Mouse (Mus musculus) forebrain, embryonic 16.5 days (tissue): ENCODE measurements at regions not wholly inside any gene's neighbourhood (a gene's known extent, or its start where the extent isn't known, plus 50 kb on each side); places are given as distances from the start of the nearest gene placed in this dataset.
"Not testable (repeated sequence)": the region's sequence is repeated elsewhere in the genome, so short reads cannot be mapped to it uniquely, and the experiment has no call there.

Experiments
- ATAC-seq: fragments of 200-750 bp; cut with Nextera tagmentation; 2 replicates; pipeline ENCODE4 v1.8.0; 2017; ENCODE audit warnings: mild to moderate bottlenecking, moderate library complexity
- H3K27ac ChIP-seq: fragments of 300-500 bp; sonication (generic); 2 replicates; pipeline ENCODE4 v1.5.1; 2014; ENCODE audit warnings: low read length, control low read depth
- H3K27me3 ChIP-seq: fragments of 300-500 bp; sonication (generic); replicated peaks from 2 replicates; pipeline ENCODE4 v1.6.1; 2014; ENCODE audit warnings: low read length; ENCODE audit not compliant: control insufficient read depth, insufficient read depth
- H3K36me3 ChIP-seq: fragments of 300-500 bp; sonication (generic); 2 replicates; pipeline ENCODE4 v1.6.1; 2014; ENCODE audit not compliant: control insufficient read depth, insufficient read depth
- H3K4me1 ChIP-seq: fragments of 300-500 bp; sonication (generic); replicated peaks from 2 replicates; pipeline ENCODE4 v1.6.1; 2014; ENCODE audit warnings: low read length; ENCODE audit not compliant: control insufficient read depth, insufficient read depth
- H3K4me2 ChIP-seq: fragments of 300-500 bp; sonication (generic); 2 replicates; pipeline ENCODE4 v1.6.1; 2014; ENCODE audit warnings: mild to moderate bottlenecking, low read length, control low read depth
- H3K4me3 ChIP-seq: fragments of 300-500 bp; sonication (generic); replicated peaks from 2 replicates; pipeline ENCODE4 v1.5.1; 2014; ENCODE audit warnings: mild to moderate bottlenecking, low read length, control low read depth
- H3K9ac ChIP-seq: fragments of 300-500 bp; sonication (generic); replicated peaks from 2 replicates; pipeline ENCODE4 v1.6.1; 2014; ENCODE audit warnings: low read depth, low read length, control low read depth
- H3K9me3 ChIP-seq: fragments of 300-500 bp; sonication (generic); 2 replicates; pipeline ENCODE4 v1.6.1; 2016; ENCODE audit warnings: low read length; ENCODE audit not compliant: control insufficient read depth
- WGBS: fragments of 180-500 bp; shearing (Covaris S2); extraction: QIAGEN DNeasy Blood & Tissue Kit; methylation state at CpG from one replicate; pipeline ENCODE4 v1.1.7; 2014; 5-methylcytosine and 5-hydroxymethylcytosine counted together

DNA sequence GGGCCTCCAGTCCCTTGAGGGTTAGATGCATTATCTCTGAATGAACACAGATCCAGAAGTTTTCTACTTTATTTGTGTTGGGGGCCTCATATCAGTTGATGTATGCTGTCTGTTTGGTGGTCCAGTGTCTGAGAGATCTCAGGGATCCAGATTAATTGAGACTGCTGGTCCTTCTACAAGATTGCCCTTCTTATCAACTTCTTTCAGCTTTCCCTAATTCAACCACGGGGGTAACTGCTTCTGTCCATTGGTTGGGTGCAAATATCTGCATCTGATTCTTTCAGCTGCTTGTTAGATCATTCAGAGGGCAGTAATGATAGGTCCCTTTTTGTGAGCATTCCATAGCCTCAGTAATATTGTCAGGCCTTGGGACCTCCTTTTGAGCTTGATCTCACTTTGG lies 603.4 kb downstream of the Nova1 start:
- not testable (repeated sequence) for H3K4me3 ChIP-seq, ATAC-seq

GRCm38 (mm10) chr12:46199076-46199475 lies 619.7 kb downstream of the Nova1 start:
- ATAC-seq = no peak
- H3K4me2 ChIP-seq = no peak overlapping the region

More for the DNA sequence above, 603.4 kb downstream of the Nova1 start:
- not testable (repeated sequence) for H3K27me3 ChIP-seq, H3K9ac ChIP-seq, H3K9me3 ChIP-seq, H3K27ac ChIP-seq, H3K4me1 ChIP-seq, H3K4me2 ChIP-seq, H3K36me3 ChIP-seq
- WGBS = 77% methylated on average over 1 of the region's 1 CpGs

DNA sequence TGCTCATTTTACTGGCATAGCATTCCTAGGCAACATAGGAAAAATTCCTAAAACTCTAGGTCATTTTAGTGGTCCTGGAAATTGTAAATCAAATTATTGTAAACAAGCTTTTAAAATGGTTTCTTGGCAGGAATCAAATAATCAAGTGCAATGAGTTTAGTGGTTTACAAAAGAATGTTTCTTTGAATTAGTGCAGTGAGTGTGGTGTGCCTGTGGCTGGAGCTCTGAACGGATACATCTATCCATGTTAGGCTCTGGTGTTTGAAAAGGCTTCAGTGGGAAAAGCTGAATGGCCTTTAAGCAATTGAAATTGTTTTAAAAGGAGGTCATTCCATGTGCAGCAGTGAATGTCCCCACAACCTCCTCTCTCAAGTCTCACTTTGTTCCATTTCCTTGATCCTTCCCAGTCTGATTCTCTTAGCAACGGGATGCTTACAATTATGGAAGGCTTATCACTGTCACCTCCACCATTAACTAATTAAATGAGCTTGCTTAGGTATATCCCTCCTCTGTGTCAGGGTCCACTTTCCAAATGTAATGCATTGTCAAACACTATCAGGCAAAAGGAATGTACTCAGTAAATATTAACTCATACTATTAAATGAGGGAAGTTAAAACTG lies 621.1 kb downstream of the Nova1 start:
- Histone ChIP-seq H3K27ac (no peak overlapping the region), H3K4me2 (no peak overlapping the region), H3K4me1 (no peaks in the 10 kb centered on the region), H3K9me3 (no peaks in the 10 kb centered on the region), H3K4me3 (no peak overlapping the region), H3K36me3 (no peaks in the 10 kb centered on the region), H3K27me3 (no peaks in the 10 kb centered on the region), H3K9ac (no peak overlapping the region)
- ATAC-seq = peak; percentile 72
- 15% methylated on average over 2 of the region's 2 CpGs for WGBS

More at GRCm38 (mm10) chr12:46199076-46199475, 619.7 kb downstream of the Nova1 start:
- Histone ChIP-seq H3K4me1 (no peaks in the 10 kb centered on the region), H3K36me3 (no peaks in the 10 kb centered on the region), H3K4me3 (no peak overlapping the region), H3K27ac (no peak overlapping the region), H3K9ac (no peak overlapping the region), H3K9me3 (no peaks in the 10 kb centered on the region), H3K27me3 (no peaks in the 10 kb centered on the region)

- Histone ChIP-seq H3K9me3 (no peaks in the 10 kb centered on the region), H3K4me1 (no peaks in the 10 kb centered on the region), H3K4me2 (no peak overlapping the region), H3K9ac (no peak overlapping the region), H3K27ac (no peak overlapping the region), H3K27me3 (no peaks in the 10 kb centered on the region), H3K4me3 (no peak overlapping the region), H3K36me3 (no peaks in the 10 kb centered on the region)
- no peak for ATAC-seq
- 89% methylated on average over 1 of the region's 1 CpGs for WGBS
Observed at GRCm38 (mm10) chr12:46194173-46194572, 624.6 kb downstream of the Nova1 start.
